Mouse (Mus musculus): ENCODE results near the gene Kcnk4.

DNA sequence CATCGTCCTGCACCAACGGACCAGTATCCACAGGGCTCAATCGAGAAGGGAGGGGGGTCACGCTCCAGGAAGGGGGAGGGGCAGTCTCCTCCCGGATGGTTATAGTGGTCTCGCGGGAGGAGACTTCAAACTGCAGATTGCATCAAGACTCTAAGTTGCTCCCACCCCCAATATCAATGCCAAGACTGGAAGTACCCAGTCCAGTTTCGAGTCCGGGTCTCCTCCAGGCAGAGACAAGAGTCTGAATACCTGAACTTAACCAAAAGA is 9.1 kb downstream of the Kcnk4 start, which contains the start of gene Catsperz:
- TF ChIP-seq POLR2A (IDR thresholded peaks at IDR 0.05; ENCODE audit: borderline replicate concordance, extremely low read depth, low read depth, low read length), result no peak
- no peak for TF ChIP-seq CTCF (IDR thresholded peaks at IDR 0.05; ENCODE audit: insufficient read depth, low read length)

Data from lung, adult 2 months (tissue).